Mouse (Mus musculus) layer of hippocampus, adult 2 months (tissue): ENCODE data around the gene C2cd4c. TPM values are rescaled to one million over a fixed set of nuclear protein-coding genes. Genes with fewer than 3 reads are reported as not detected.

Experiments used
- DNase-seq, 2 experiments: peaks; one replicate each; pipeline ENCODE4 v3.0.0; 2022; ENCODE audit warnings: low spot score in 2 of 2
- H3K27ac ChIP-seq: fragments of 200-600 bp; 2 replicates; pipeline ENCODE4 v1.8.1; 2022
- H3K4me3 ChIP-seq: fragments of 200-600 bp; 2 replicates; pipeline ENCODE4 v1.8.1; 2022; ENCODE audit warnings: mild to moderate bottlenecking
- CTCF ChIP-seq: fragments of 200-600 bp; conservative IDR thresholded peaks from 2 replicates; pipeline ENCODE4 v1.8.1; 2022; ENCODE audit warnings: antibody characterized with exemption, mild to moderate bottlenecking, moderate library complexity
- total RNA-seq, 2 experiments: library from RNA; stranded (reverse); gene quantifications; 2 replicates each; pipeline ENCODE4 v1.2.3; 2021

The C2cd4c gene
- total RNA-seq, 2 experiments from 2014 or later: 15.5 to 16.6 TPM

- DNase-seq: no peak
- no peak overlapping the region for H3K27ac ChIP-seq
- no peak overlapping the region for H3K4me3 ChIP-seq
- no peak for TF ChIP-seq CTCF
Measured at GRCm38 (mm10) chr10:79584021-79584420, 29.8 kb downstream of the C2cd4c start.

- DNase-seq: no peak
- H3K4me3 ChIP-seq: no peak overlapping the region
- TF ChIP-seq CTCF: no peak
- H3K27ac ChIP-seq: no peak overlapping the region
Measured at GRCm38 (mm10) chr10:79581501-79581900, 32.3 kb downstream of the C2cd4c start.

- peak in 1 of 2 experiments; percentile 43 for DNase-seq
- H3K27ac ChIP-seq: no peak overlapping the region
- peak; percentile 78 for TF ChIP-seq CTCF
- no peak overlapping the region for H3K4me3 ChIP-seq
Measured at GRCm38 (mm10) chr10:79580811-79581210, 33.0 kb downstream of the C2cd4c start.

GRCm38 (mm10) chr10:79580356-79580755 is 33.5 kb downstream of the C2cd4c start:
- no peak for TF ChIP-seq CTCF
- Histone ChIP-seq H3K27ac (no peak overlapping the region), H3K4me3 (no peak overlapping the region)
- DNase-seq: no peak

GRCm38 (mm10) chr10:79579781-79580180 is 34.0 kb downstream of the C2cd4c start:
- no peak for DNase-seq
- Histone ChIP-seq H3K4me3 (no peak overlapping the region), H3K27ac (no peak overlapping the region)
- TF ChIP-seq CTCF: no peak

- no peak overlapping the region for H3K27ac ChIP-seq
- DNase-seq: no peak
- no peak overlapping the region for H3K4me3 ChIP-seq
- TF ChIP-seq CTCF: no peak
Measured at GRCm38 (mm10) chr10:79578891-79579290, 34.9 kb downstream of the C2cd4c start.

GRCm38 (mm10) chr10:79578276-79578675 is 35.5 kb downstream of the C2cd4c start:
- Histone ChIP-seq H3K27ac (no peak overlapping the region), H3K4me3 (no peak overlapping the region)
- DNase-seq: no peak
- TF ChIP-seq CTCF: no peak

GRCm38 (mm10) chr10:79577376-79577775 is 36.4 kb downstream of the C2cd4c start:
- no peak overlapping the region for H3K27ac ChIP-seq
- H3K4me3 ChIP-seq: no peak overlapping the region
- DNase-seq: no peak
- no peak for TF ChIP-seq CTCF

GRCm38 (mm10) chr10:79575754-79576153 is 38.1 kb downstream of the C2cd4c start:
- DNase-seq: no peak
- no peak overlapping the region for H3K27ac ChIP-seq
- no peak for TF ChIP-seq CTCF
- no peak overlapping the region for H3K4me3 ChIP-seq

GRCm38 (mm10) chr10:79574796-79575195 is 39.0 kb downstream of the C2cd4c start:
- DNase-seq: no peak
- H3K4me3 ChIP-seq: no peak overlapping the region
- no peak overlapping the region for H3K27ac ChIP-seq
- TF ChIP-seq CTCF: no peak

GRCm38 (mm10) chr10:79574350-79574749 is 39.5 kb downstream of the C2cd4c start:
- Histone ChIP-seq H3K27ac (no peak overlapping the region), H3K4me3 (no peak overlapping the region)
- no peak for TF ChIP-seq CTCF
- DNase-seq: no peak

- no peak for TF ChIP-seq CTCF
- no peak overlapping the region for H3K27ac ChIP-seq
- no peak overlapping the region for H3K4me3 ChIP-seq
- DNase-seq: no peak
Measured at GRCm38 (mm10) chr10:79573611-79574010, 40.2 kb downstream of the C2cd4c start.

- no peak for TF ChIP-seq CTCF
- DNase-seq: no peak
- Histone ChIP-seq H3K4me3 (no peak overlapping the region), H3K27ac (no peak overlapping the region)
Measured at GRCm38 (mm10) chr10:79571314-79571713, 42.5 kb downstream of the C2cd4c start.

GRCm38 (mm10) chr10:79569921-79570320 is 43.9 kb downstream of the C2cd4c start:
- Histone ChIP-seq H3K4me3 (no peak overlapping the region), H3K27ac (no peak overlapping the region)
- no peak for DNase-seq
- no peak for TF ChIP-seq CTCF

- TF ChIP-seq CTCF: no peak
- Histone ChIP-seq H3K27ac (no peak overlapping the region), H3K4me3 (no peak overlapping the region)
- no peak for DNase-seq
Measured at GRCm38 (mm10) chr10:79559716-79560115, 54.1 kb downstream of the C2cd4c start.
